Mouse (Mus musculus): ENCODE measurements around the gene Olfr1230. TPM values are rescaled to one million over a fixed set of nuclear protein-coding genes. Genes with fewer than 3 reads are reported as not detected.

Olfr1230 gene
- polyA plus RNA-seq (2015; fragmentation: Nextera tagmentation; extraction: Ambion mirVana): not detected in 2 replicates

- Histone ChIP-seq H3K4me2 (replicated peaks) (no peak within 1 kb of the TSS), H3K4me1 (no peaks in the 10 kb centered on the region), H3K9ac (replicated peaks) (no peak within 1 kb of the TSS), H3K27ac (replicated peaks) (no peak within 1 kb of the TSS), H3K9me3 (no peaks in the 10 kb centered on the region), H3K36me3 (no peaks in the 10 kb centered on the region), H3K27me3 (no peaks in the 10 kb centered on the region), H3K4me3 (no peak within 1 kb of the TSS)
- ATAC-seq (replicated peaks): no peak
- 83% methylated on average over 1 of the region's 1 CpGs for WGBS
Measured at GRCm38 (mm10) chr2:89297168-89297567, at the start of gene Olfr1230. Olfr1230 (minus strand) TSS chr2:89297268.

- H3K9me3 ChIP-seq: no peaks in the 10 kb centered on the region
- no peak within 1 kb of the TSS for H3K27ac ChIP-seq (replicated peaks)
- no peaks in the 10 kb centered on the region for H3K4me1 ChIP-seq
- no peaks in the 10 kb centered on the region for H3K36me3 ChIP-seq
- H3K4me2 ChIP-seq (replicated peaks): no peak within 1 kb of the TSS
- H3K27me3 ChIP-seq: no peaks in the 10 kb centered on the region
- H3K9ac ChIP-seq (replicated peaks): no peak within 1 kb of the TSS
- H3K4me3 ChIP-seq: no peak within 1 kb of the TSS
- no peak for ATAC-seq (replicated peaks)
Measured at GRCm38 (mm10) chr2:89342298-89342697, 45.2 kb upstream of the Olfr1230 start, which contains the start of gene Olfr1233. Olfr1233 (minus strand) TSS chr2:89342398.

GRCm38 (mm10) chr2:89329575-89329974 lies 32.5 kb upstream of the Olfr1230 start, which contains the start of gene Olfr1232:
Olfr1232 (minus strand) TSS chr2:89329675.
- H3K27ac ChIP-seq (replicated peaks): no peak within 1 kb of the TSS
- H3K27me3 ChIP-seq: no peaks in the 10 kb centered on the region
- H3K4me2 ChIP-seq (replicated peaks): no peak within 1 kb of the TSS
- no peak for ATAC-seq (replicated peaks)
- no peaks in the 10 kb centered on the region for H3K9me3 ChIP-seq
- no peak within 1 kb of the TSS for H3K4me3 ChIP-seq
- H3K9ac ChIP-seq (replicated peaks): no peak within 1 kb of the TSS
- H3K4me1 ChIP-seq: no peaks in the 10 kb centered on the region
- no peaks in the 10 kb centered on the region for H3K36me3 ChIP-seq

- no peaks in the 10 kb centered on the region for H3K27me3 ChIP-seq
- no peaks in the 10 kb centered on the region for H3K4me1 ChIP-seq
- no peaks in the 10 kb centered on the region for H3K9me3 ChIP-seq
- no peak within 1 kb of the TSS for H3K27ac ChIP-seq (replicated peaks)
- no peaks in the 10 kb centered on the region for H3K36me3 ChIP-seq
- no peak within 1 kb of the TSS for H3K4me2 ChIP-seq (replicated peaks)
- H3K9ac ChIP-seq (replicated peaks): no peak within 1 kb of the TSS
- 59% methylated on average over 2 of the region's 2 CpGs for WGBS
- ATAC-seq (replicated peaks): no peak
- no peak within 1 kb of the TSS for H3K4me3 ChIP-seq
Measured at GRCm38 (mm10) chr2:89306974-89307373, 9.9 kb upstream of the Olfr1230 start, which contains the start of gene Olfr1231. Olfr1231 (minus strand) TSS chr2:89307074.

GRCm38 (mm10) chr2:89287914-89288313 lies 9.2 kb downstream of the Olfr1230 start, which contains the start of gene Olfr1229:
Olfr1229 (minus strand) TSS chr2:89288014.
- Histone ChIP-seq H3K27me3 (no peaks in the 10 kb centered on the region), H3K4me2 (replicated peaks) (no peak within 1 kb of the TSS), H3K4me3 (no peak within 1 kb of the TSS), H3K9me3 (no peaks in the 10 kb centered on the region), H3K9ac (replicated peaks) (no peak within 1 kb of the TSS), H3K27ac (replicated peaks) (no peak within 1 kb of the TSS), H3K4me1 (no peaks in the 10 kb centered on the region), H3K36me3 (no peaks in the 10 kb centered on the region)
- WGBS: 78% methylated on average over 2 of the region's 2 CpGs
- no peak for ATAC-seq (replicated peaks)

GRCm38 (mm10) chr2:89253962-89254361 lies 43.1 kb downstream of the Olfr1230 start, which contains the start of gene Olfr1228:
Olfr1228 (minus strand) TSS chr2:89254062.
- H3K9me3 ChIP-seq: no peaks in the 10 kb centered on the region
- H3K27me3 ChIP-seq: no peaks in the 10 kb centered on the region
- no peak within 1 kb of the TSS for H3K4me2 ChIP-seq (replicated peaks)
- no peaks in the 10 kb centered on the region for H3K4me1 ChIP-seq
- no peak within 1 kb of the TSS for H3K4me3 ChIP-seq
- no peak for ATAC-seq (replicated peaks)
- H3K27ac ChIP-seq (replicated peaks): no peak within 1 kb of the TSS
- no peaks in the 10 kb centered on the region for H3K36me3 ChIP-seq
- H3K9ac ChIP-seq (replicated peaks): no peak within 1 kb of the TSS

Other genes starting within 250 kb of the Olfr1230 start
- not detected in 2 replicates for gene Olfr1218, start 236.1 kb downstream of the Olfr1230 start, polyA plus RNA-seq (2015; fragmentation: Nextera tagmentation; extraction: Ambion mirVana)
- gene Olfr1219, start 213.8 kb downstream of the Olfr1230 start, polyA plus RNA-seq (2015; fragmentation: Nextera tagmentation; extraction: Ambion mirVana): not detected in 2 replicates
- not detected in 2 replicates for gene Olfr1220, start 190.4 kb downstream of the Olfr1230 start, polyA plus RNA-seq (2015; fragmentation: Nextera tagmentation; extraction: Ambion mirVana)
- not detected in 2 replicates for gene Olfr1221, start 180.0 kb downstream of the Olfr1230 start, polyA plus RNA-seq (2015; fragmentation: Nextera tagmentation; extraction: Ambion mirVana)
- gene Olfr1222, start 164.2 kb downstream of the Olfr1230 start, polyA plus RNA-seq (2015; fragmentation: Nextera tagmentation; extraction: Ambion mirVana): not detected in 2 replicates
- not detected in 2 replicates for gene Olfr1223, start 145.7 kb downstream of the Olfr1230 start, polyA plus RNA-seq (2015; fragmentation: Nextera tagmentation; extraction: Ambion mirVana)
- not detected in 2 replicates for gene Olfr1224-ps1, start 133.2 kb downstream of the Olfr1230 start, polyA plus RNA-seq (2015; fragmentation: Nextera tagmentation; extraction: Ambion mirVana)
- gene Olfr1225, start 122.6 kb downstream of the Olfr1230 start, polyA plus RNA-seq (2015; fragmentation: Nextera tagmentation; extraction: Ambion mirVana): not detected in 2 replicates
- not detected in 2 replicates for gene Olfr1226, start 97.2 kb downstream of the Olfr1230 start, polyA plus RNA-seq (2015; fragmentation: Nextera tagmentation; extraction: Ambion mirVana)
- not detected in 2 replicates for gene Olfr1228, start 43.2 kb downstream of the Olfr1230 start, polyA plus RNA-seq (2015; fragmentation: Nextera tagmentation; extraction: Ambion mirVana)
- not detected in 2 replicates for gene Olfr1229, start 9.3 kb downstream of the Olfr1230 start, polyA plus RNA-seq (2015; fragmentation: Nextera tagmentation; extraction: Ambion mirVana)
- gene Olfr1231, start 9.8 kb upstream of the Olfr1230 start, polyA plus RNA-seq (2015; fragmentation: Nextera tagmentation; extraction: Ambion mirVana): not detected in 2 replicates
- not detected in 2 replicates for gene Olfr1232, start 32.4 kb upstream of the Olfr1230 start, polyA plus RNA-seq (2015; fragmentation: Nextera tagmentation; extraction: Ambion mirVana)
- gene Olfr1233, start 45.1 kb upstream of the Olfr1230 start, polyA plus RNA-seq (2015; fragmentation: Nextera tagmentation; extraction: Ambion mirVana): not detected in 2 replicates
- gene Olfr1234, start 67.6 kb upstream of the Olfr1230 start, polyA plus RNA-seq (2015; fragmentation: Nextera tagmentation; extraction: Ambion mirVana): not detected in 2 replicates
- not detected in 2 replicates for gene Olfr1238, start 112.4 kb upstream of the Olfr1230 start, polyA plus RNA-seq (2015; fragmentation: Nextera tagmentation; extraction: Ambion mirVana)
- gene Olfr1239, start 123.1 kb upstream of the Olfr1230 start, polyA plus RNA-seq (2015; fragmentation: Nextera tagmentation; extraction: Ambion mirVana): not detected in 2 replicates
- gene Olfr1240, start 145.7 kb upstream of the Olfr1230 start, polyA plus RNA-seq (2015; fragmentation: Nextera tagmentation; extraction: Ambion mirVana): not detected in 2 replicates
- not detected in 2 replicates for gene Olfr1241, start 189.9 kb upstream of the Olfr1230 start, polyA plus RNA-seq (2015; fragmentation: Nextera tagmentation; extraction: Ambion mirVana)
- not detected in 2 replicates for gene Olfr1242, start 201.1 kb upstream of the Olfr1230 start, polyA plus RNA-seq (2015; fragmentation: Nextera tagmentation; extraction: Ambion mirVana)
- not detected in 2 replicates for gene Olfr1243, start 234.2 kb upstream of the Olfr1230 start, polyA plus RNA-seq (2015; fragmentation: Nextera tagmentation; extraction: Ambion mirVana)